Mouse (Mus musculus) liver, embryonic 12.5 days (tissue): Measurements from ENCODE around the gene AK157302. TPM values are rescaled to one million over a fixed set of nuclear protein-coding genes. Genes with fewer than 3 reads are reported as not detected.
A peak's percentile ranks its signal among the peaks of the same experiment; 100 is the strongest.
"Not testable (repeated sequence)": the region's sequence is repeated elsewhere in the genome, so short reads cannot be mapped to it uniquely, and the experiment has no call there.

Experiments
- ATAC-seq: fragments of 200-750 bp; cut with Nextera tagmentation; 2 replicates; pipeline ENCODE4 v1.8.0; 2017; ENCODE audit warnings: moderate number of reproducible peaks, mild to moderate bottlenecking, moderate library complexity
- H3K27ac ChIP-seq: fragments of 300-500 bp; sonication (generic); 2 replicates; pipeline ENCODE4 v1.5.1; 2016; ENCODE audit warnings: mild to moderate bottlenecking
- H3K27me3 ChIP-seq: fragments of 300-500 bp; sonication (generic); replicated peaks from 2 replicates; pipeline ENCODE4 v1.6.1; 2016; ENCODE audit warnings: mild to moderate bottlenecking, moderate library complexity
- H3K36me3 ChIP-seq: fragments of 300-500 bp; sonication (generic); 2 replicates; pipeline ENCODE4 v1.6.1; 2016; ENCODE audit warnings: mild to moderate bottlenecking, moderate library complexity
- H3K4me1 ChIP-seq: fragments of 300-500 bp; sonication (generic); 2 replicates; pipeline ENCODE4 v1.6.1; 2016
- H3K4me2 ChIP-seq: fragments of 300-500 bp; sonication (generic); 2 replicates; pipeline ENCODE4 v1.6.1; 2016; ENCODE audit warnings: mild to moderate bottlenecking, moderate library complexity
- H3K4me3 ChIP-seq: fragments of 300-500 bp; sonication (generic); 2 replicates; pipeline ENCODE4 v1.5.1; 2016; ENCODE audit warnings: mild to moderate bottlenecking, moderate library complexity
- H3K9ac ChIP-seq: fragments of 300-500 bp; sonication (generic); 2 replicates; pipeline ENCODE4 v1.6.1; 2016; ENCODE audit warnings: mild to moderate bottlenecking, moderate library complexity
- H3K9me3 ChIP-seq: fragments of 300-500 bp; sonication (generic); replicated peaks from 2 replicates; pipeline ENCODE4 v1.6.1; 2016; ENCODE audit warnings: mild to moderate bottlenecking, moderate library complexity
- WGBS: fragments of 180-500 bp; shearing (Covaris S2); methylation state at CpG from one replicate; pipeline ENCODE4 v1.1.7; 2016; ENCODE audit not compliant: insufficient replicate concordance; 5-methylcytosine and 5-hydroxymethylcytosine counted together
- polyA plus RNA-seq: library from polyadenylated mRNA; unstranded; fragments of >200 nt; fragmentation: Nextera tagmentation; extraction: Ambion mirVana; gene quantifications from 2 replicates; pipeline ENCODE4 v1.2.1, GENCODE M21; 2016

The AK157302 gene
- 0.56 TPM in 2 replicates for polyA plus RNA-seq

DNA sequence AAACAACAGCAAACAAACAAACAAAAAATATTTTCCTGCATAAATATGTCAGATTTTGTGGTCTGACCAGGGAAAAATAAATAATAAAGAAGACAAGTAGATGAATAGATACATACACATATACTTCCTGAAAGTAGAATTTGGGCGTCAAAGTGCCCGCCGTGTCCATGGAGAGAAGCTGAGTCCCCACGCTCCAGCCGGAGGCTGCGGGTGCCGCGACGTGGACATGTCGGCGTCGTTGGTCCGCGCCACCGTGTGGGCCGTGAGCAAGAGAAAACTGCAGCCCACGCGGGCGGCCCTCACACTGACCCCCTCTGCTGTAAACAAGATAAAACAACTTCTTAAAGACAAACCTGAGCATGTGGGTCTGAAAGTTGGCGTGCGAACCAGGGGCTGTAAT lies at the start of gene AK157302:
Gene AK157302 (plus strand): TSS at position 144 of the 400 bp plus-strand sequence.
- no peak within 1 kb of the TSS for H3K4me2 ChIP-seq
- no peak within 1 kb of the TSS for H3K4me3 ChIP-seq
- WGBS, result 90% methylated on average over 21 of the region's 21 CpGs
- ATAC-seq, result no peak
- H3K4me1 ChIP-seq, result no peaks in the 10 kb centered on the region
- H3K9ac ChIP-seq, result no peak within 1 kb of the TSS
- H3K36me3 ChIP-seq, result no peaks in the 10 kb centered on the region
- no peaks in the 10 kb centered on the region for H3K27me3 ChIP-seq
- no peak within 1 kb of the TSS for H3K27ac ChIP-seq
- H3K9me3 ChIP-seq, result no peaks in the 10 kb centered on the region

DNA sequence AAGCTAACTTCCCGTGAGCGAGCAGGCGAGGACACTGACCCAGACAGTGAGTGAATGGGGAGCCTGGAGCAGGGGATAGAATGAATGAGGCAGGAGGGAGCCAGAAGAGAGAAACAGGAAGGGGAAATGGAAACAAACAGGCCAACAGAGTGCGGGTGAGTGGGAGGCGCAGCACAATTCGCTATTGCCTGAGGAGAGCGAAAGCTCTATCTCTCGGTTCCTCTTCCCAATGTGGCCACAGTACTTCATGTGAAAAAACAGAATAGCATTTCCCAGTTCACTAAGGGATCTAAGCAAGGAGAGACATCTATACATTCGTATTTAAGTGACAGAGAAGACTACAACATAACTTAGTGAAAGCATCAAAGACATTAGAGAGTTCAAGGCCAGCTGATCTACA lies 48.2 kb upstream of the AK157302 start:
- Histone ChIP-seq H3K27ac (no peak overlapping the region), H3K9ac (no peak overlapping the region), H3K4me2 (no peak overlapping the region), H3K27me3 (no peaks in the 10 kb centered on the region), H3K9me3 (no peaks in the 10 kb centered on the region), H3K4me3 (no peak overlapping the region), H3K4me1 (peaks cover 12% of the 10 kb centered on the region), H3K36me3 (peaks cover 69% of the 10 kb centered on the region)
- no peak for ATAC-seq
- WGBS, result 84% methylated on average over 9 of the region's 9 CpGs

DNA sequence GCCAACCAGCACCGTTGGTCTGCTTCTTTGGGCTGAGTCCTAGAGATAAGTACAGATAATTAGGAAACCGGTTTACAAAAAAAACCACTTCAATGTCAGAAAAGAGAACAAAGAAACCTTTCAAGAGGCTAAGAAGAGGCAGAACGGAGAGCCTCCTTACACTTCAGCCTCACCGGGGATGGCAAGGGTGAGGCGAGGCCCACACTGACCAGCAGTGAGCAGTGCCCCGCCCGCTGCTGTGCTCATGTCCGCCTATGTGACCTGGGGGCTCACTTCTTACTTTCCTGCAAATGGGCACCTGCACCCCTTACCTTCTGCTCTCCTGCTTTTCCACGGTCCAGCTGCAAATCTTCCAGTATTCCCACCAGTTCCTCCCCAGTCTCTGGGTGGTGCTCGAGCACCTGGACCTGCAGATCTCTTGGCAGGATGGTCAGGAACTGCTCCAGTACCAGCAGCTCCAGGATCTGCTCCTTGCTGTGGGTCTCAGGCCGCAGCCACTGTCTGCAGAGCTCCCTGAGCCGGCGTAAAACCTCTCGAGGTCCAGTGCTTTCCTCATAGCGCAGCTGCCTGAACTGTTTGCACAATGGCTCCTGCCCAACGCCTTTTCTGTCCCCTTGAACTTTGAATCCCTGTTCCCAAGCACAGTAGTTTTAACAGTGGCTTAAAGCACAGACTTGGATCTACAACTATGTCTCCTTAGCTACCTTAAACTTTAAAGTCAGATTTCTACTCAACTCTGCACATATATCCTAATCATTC lies 47.0 kb upstream of the AK157302 start:
- Histone ChIP-seq H3K36me3 (peaks cover 66% of the 10 kb centered on the region), H3K27ac (no peak overlapping the region), H3K9me3 (no peaks in the 10 kb centered on the region), H3K4me1 (peaks cover 23% of the 10 kb centered on the region), H3K4me2 (no peak overlapping the region), H3K4me3 (no peak overlapping the region), H3K9ac (no peak overlapping the region), H3K27me3 (no peaks in the 10 kb centered on the region)
- 78% methylated on average over 16 of the region's 16 CpGs for WGBS
- no peak for ATAC-seq

DNA sequence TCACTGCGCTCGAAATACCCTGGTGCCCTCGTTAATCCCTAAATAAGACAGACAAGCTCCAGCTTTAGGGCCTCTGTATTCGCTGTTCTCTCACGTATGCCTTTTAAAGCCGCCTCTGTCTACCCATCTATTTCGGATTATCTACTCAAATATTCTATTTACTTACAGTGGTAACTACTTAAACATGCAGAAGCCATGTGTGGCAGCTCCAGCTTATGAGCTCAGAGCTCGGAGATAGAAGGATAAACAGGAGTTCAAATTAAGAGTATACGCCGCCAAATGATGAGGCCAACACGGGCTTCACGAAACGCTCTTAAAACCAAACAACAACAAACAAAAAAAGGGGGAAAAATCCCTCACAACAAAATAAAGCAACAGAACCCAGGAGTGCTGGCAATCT lies 42.0 kb upstream of the AK157302 start:
- H3K9me3 ChIP-seq, result no peaks in the 10 kb centered on the region
- peak overlapping the region; percentile 68 for H3K4me3 ChIP-seq
- H3K4me2 ChIP-seq, result peak overlapping the region; percentile 68
- peak overlapping the region; percentile 70 for H3K9ac ChIP-seq
- peaks cover 21% of the 10 kb centered on the region for H3K4me1 ChIP-seq
- WGBS, result 3% methylated on average over 13 of the region's 13 CpGs
- ATAC-seq, result no peak
- H3K27ac ChIP-seq, result peak overlapping the region; percentile 57; the same call in 1 of the 2 replicates
- H3K36me3 ChIP-seq, result peaks cover 19% of the 10 kb centered on the region
- H3K27me3 ChIP-seq, result peaks cover 22% of the 10 kb centered on the region

DNA sequence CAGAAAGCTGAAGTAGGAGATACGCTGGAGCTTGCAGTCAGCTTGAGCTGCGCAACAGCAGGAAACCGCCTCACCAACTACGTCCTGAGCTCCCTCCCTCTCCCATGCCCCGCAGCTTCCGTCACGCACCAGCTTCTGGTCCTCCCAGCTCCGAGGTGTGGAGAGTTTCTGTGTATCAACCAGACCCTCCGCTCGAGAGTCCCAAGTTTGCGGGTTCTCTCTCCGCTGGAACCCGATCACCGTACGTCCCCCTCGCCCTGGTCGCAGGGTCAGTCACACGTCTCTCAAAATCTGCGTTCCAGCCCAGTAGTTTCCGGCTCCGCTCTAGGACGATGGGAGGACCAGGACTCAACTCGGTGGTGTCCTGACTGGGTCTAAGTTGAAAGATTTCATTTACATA lies 41.6 kb upstream of the AK157302 start, which contains the start of gene Zscan26:
Gene Zscan26 (minus strand): TSS at position 282 of the 400 bp plus-strand sequence.
- H3K27ac ChIP-seq, result peak within 1 kb of the TSS; percentile 57

DNA sequence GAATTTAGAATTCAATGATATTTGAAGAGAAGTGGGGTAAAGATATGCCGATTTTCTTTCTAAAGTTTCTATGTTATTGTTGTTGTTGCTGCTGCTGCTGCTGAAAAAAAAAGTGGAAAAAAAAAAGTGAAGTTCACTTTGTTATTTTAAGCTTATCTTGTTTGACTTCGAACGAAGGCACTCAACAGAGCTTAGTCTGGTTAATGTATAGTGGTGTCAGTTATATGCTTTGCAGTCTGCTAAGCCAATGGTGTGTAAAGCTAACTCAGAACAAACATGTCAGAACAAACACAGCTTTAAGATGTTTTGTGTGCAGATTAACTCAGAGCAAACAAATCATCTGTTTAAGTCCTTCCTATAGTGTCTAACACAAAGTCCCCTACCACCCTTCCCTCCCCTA lies 40.9 kb upstream of the AK157302 start:
- H3K27ac ChIP-seq, result no peak overlapping the region
- WGBS, result 64% methylated on average over 3 of the region's 3 CpGs
- no peak overlapping the region for H3K9ac ChIP-seq
- H3K27me3 ChIP-seq, result peaks cover 22% of the 10 kb centered on the region
- peak overlapping the region; percentile 68 for H3K4me3 ChIP-seq
- peaks cover 9% of the 10 kb centered on the region; the same call in 1 of the 2 replicates for H3K36me3 ChIP-seq
- H3K4me2 ChIP-seq, result peak overlapping the region; percentile 68
- no peaks in the 10 kb centered on the region for H3K9me3 ChIP-seq
- peak; percentile 57; the same call in 1 of the 2 replicates for ATAC-seq
- H3K4me1 ChIP-seq, result peaks cover 15% of the 10 kb centered on the region

More for the DNA sequence above, 41.6 kb upstream of the AK157302 start, which contains the start of gene Zscan26:
- H3K4me2 ChIP-seq, result peak within 1 kb of the TSS; percentile 68
- peaks cover 22% of the 10 kb centered on the region for H3K27me3 ChIP-seq
- H3K36me3 ChIP-seq, result peaks cover 16% of the 10 kb centered on the region
- peak within 1 kb of the TSS; percentile 68 for H3K4me3 ChIP-seq
- peaks cover 19% of the 10 kb centered on the region for H3K4me1 ChIP-seq
- under 1% methylated on average over 23 of the region's 23 CpGs for WGBS
- ATAC-seq, result peak; percentile 79
- no peaks in the 10 kb centered on the region for H3K9me3 ChIP-seq
- peak within 1 kb of the TSS; percentile 70 for H3K9ac ChIP-seq

DNA sequence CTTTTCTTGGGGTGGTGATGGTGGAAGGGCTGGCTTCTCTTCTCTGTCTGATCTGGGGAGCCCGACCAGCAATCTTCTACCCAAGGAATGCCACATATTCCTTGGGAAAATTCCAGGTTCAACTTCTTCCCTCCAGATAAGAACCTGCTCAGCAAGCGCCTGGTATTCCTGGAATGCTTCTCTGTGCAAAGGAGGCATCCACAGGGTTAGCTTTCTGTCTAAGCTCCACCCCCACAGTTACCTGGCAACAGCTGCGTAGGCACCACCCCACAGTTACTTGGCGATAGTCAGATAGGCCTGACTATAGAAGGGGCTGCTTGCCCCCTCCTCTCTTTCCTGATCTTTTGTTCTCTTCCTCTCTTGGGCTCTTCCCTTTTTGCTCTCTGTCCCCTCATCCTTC lies 38.7 kb upstream of the AK157302 start:
- Histone ChIP-seq H3K9ac (no peak overlapping the region), H3K9me3 (no peaks in the 10 kb centered on the region), H3K27ac (no peak overlapping the region), H3K36me3 (0 out of 2 replicates have a peak, but pooled peaks cover 5% of the 10 kb centered on the region), H3K27me3 (peaks cover 31% of the 10 kb centered on the region), H3K4me2 (no peak overlapping the region), H3K4me3 (no peak overlapping the region), H3K4me1 (peaks cover 15% of the 10 kb centered on the region)
- WGBS, result 24% methylated on average over 4 of the region's 4 CpGs
- no peak for ATAC-seq

DNA sequence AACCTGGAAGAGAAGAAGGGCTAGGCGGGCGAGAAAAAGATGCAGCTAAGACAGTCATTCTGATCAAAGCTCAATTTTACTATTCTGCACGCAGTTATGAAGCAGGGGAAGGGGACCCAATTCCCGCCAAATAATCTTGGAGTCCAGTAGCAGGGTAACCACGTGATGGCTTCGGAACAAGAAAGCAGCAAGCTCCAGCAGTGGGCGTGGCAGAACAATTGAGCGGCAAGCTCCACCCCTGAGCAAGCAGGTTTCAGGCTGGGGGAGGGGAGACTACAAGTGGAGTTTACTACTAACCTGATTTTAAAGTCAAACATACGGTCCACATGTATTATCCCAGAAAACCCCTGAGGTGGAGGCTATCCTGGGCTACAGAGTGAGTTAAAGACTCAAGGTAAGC lies 32.5 kb upstream of the AK157302 start:
- not testable (repeated sequence) for H3K9ac ChIP-seq, H3K9me3 ChIP-seq, H3K4me3 ChIP-seq, H3K27ac ChIP-seq, H3K36me3 ChIP-seq, ATAC-seq, H3K4me1 ChIP-seq, H3K4me2 ChIP-seq
- WGBS, result 44% methylated on average over 9 of the region's 9 CpGs
- peaks cover 28% of the 10 kb centered on the region for H3K27me3 ChIP-seq

DNA sequence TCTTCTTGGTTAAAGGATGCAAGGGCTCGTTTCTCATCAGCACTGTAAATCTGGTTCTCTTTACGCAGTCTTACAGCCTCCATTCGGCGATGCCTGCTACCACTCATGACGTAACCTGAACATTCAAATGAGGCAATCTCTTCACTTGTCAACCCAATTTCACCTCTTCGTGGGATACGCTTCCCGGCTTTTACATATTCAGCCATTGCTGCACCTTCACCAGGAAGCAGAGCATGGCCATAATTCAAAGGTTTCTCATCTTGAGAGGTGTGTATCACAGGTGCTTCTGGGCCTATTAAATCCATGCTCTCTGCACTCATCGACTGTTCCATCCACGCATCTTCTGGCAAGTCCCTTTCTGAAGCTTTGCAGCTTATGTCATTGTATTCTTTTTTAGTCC lies 27.7 kb upstream of the AK157302 start:
- 75% methylated on average over 10 of the region's 10 CpGs for WGBS
- Histone ChIP-seq H3K9ac (no peak overlapping the region), H3K27me3 (peaks cover 30% of the 10 kb centered on the region), H3K4me1 (peaks cover 21% of the 10 kb centered on the region), H3K4me3 (no peak overlapping the region), H3K27ac (no peak overlapping the region), H3K9me3 (no peaks in the 10 kb centered on the region), H3K36me3 (no peaks in the 10 kb centered on the region), H3K4me2 (peak overlapping the region; percentile 96)
- ATAC-seq, result no peak

DNA sequence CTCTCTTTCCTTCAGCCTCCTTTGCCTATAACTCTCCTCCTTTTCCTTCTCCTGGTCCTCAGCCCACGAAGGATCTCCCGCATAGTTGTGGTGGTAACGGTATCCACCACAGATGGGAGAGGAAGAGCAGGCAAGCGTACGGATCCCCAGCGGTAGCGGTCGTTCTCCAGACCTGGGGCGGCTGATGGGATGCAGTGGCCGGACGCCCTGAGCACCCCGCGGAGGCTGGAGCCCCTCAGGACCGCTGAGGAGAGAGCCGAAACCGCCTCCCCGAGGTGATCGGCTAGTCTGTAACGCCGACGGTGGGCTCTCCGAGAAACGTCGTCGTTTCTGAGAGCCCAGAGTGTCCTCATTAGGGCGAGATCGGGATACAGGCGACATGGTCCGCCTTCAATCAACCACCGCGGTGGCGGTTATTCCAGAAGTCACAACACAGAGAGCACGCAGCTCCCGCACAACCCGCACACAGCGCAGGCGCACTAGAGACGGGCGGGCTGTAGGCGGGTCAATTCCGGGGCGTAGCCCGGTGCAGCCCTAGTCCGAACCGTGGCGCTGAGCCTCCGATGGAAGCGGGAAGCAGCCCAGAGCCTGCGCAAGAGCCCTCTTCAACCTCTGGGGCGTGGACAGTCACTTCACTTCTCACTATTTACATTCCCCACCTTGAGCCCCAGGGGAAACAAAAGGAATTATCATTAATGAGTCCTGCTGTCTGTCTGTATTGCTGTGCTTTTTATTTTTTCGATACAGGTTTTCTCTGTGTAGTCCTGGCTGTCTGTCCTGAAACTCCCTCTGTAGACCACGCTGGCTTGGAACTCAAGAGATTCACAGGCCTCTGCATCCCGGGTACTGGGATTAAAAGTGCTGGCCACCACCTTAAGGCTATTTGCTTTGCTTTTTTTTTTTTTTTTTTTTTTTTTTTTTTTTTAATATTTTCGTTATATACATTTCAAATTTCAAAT lies 26.7 kb upstream of the AK157302 start, which contains the start of gene Nkapl:
Gene Nkapl (minus strand): TSS at position 449 of the 959 bp plus-strand sequence.
- Histone ChIP-seq H3K27me3 (peaks cover 36% of the 10 kb centered on the region), H3K4me3 (peak within 1 kb of the TSS; percentile 67), H3K4me1 (peaks cover 25% of the 10 kb centered on the region), H3K9ac (peak within 1 kb of the TSS; percentile 78), H3K9me3 (no peaks in the 10 kb centered on the region), H3K36me3 (no peaks in the 10 kb centered on the region), H3K27ac (peak within 1 kb of the TSS; percentile 52; the same call in 1 of the 2 replicates), H3K4me2 (peak within 1 kb of the TSS; percentile 96)
- WGBS, result under 1% methylated on average over 54 of the region's 54 CpGs
- peak; percentile 100 for ATAC-seq

DNA sequence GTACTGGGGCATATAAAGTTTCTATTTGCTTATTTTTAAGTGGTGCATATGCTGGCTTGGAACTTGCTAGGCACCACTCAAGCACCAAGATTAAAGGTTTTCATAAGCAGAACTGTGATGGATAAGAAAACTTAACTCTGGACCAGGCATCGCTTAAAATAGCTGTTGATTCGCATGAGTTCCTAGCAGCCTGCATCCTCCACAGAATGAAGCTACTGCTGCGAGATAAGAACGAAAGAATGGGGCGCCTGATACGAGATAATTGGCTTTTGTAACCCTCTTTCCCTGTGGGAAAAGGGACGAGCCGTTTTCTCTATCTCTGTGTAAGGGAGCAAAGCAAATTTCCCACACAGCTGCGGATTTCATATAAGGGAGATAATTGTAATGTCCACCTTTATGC lies 25.9 kb upstream of the AK157302 start:
- Histone ChIP-seq H3K27ac (no peak overlapping the region), H3K9ac (peak overlapping the region; percentile 78; the same call in 1 of the 2 replicates), H3K4me2 (peak overlapping the region; percentile 96), H3K36me3 (no peaks in the 10 kb centered on the region), H3K9me3 (no peaks in the 10 kb centered on the region), H3K4me3 (peak overlapping the region; percentile 67), H3K4me1 (peaks cover 25% of the 10 kb centered on the region), H3K27me3 (peaks cover 36% of the 10 kb centered on the region)
- WGBS, result 6% methylated on average over 9 of the region's 9 CpGs
- ATAC-seq, result no peak
